Mouse (Mus musculus): ENCODE results near the gene Usp9x.

The Usp9x gene

DNA sequence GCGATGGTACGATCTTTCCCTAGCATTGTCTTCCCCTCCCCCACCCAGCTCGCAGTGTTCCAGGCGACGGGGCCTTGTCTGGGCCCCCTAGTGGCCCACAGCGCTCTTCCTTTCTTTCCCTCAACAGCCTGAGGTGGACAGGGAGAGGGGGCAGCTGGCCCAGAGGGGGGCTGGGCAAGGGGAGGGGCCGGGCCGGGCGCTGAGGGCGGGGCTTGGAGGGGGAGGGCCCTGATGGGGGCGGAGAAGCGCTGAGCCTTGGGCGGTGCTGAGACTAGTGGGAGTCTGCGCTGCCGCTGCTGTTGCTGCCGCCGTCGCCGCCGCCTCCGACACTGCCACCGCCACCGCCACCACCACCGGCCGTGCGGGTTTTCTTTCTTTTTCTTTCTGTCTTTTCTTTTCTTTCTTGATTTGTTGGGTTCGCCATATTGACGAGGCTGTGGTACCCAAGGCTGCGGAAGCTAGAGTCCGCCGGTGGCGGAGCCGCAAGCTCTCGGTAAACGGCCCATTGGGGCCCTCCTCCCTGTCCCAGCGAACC, at the start of gene Usp9x:
TSS of gene Usp9x (plus strand) at position 258 of the 535 bp plus-strand sequence.
- no peak for DNase-seq (ENCODE audit: low read depth, low spot score)

DNA sequence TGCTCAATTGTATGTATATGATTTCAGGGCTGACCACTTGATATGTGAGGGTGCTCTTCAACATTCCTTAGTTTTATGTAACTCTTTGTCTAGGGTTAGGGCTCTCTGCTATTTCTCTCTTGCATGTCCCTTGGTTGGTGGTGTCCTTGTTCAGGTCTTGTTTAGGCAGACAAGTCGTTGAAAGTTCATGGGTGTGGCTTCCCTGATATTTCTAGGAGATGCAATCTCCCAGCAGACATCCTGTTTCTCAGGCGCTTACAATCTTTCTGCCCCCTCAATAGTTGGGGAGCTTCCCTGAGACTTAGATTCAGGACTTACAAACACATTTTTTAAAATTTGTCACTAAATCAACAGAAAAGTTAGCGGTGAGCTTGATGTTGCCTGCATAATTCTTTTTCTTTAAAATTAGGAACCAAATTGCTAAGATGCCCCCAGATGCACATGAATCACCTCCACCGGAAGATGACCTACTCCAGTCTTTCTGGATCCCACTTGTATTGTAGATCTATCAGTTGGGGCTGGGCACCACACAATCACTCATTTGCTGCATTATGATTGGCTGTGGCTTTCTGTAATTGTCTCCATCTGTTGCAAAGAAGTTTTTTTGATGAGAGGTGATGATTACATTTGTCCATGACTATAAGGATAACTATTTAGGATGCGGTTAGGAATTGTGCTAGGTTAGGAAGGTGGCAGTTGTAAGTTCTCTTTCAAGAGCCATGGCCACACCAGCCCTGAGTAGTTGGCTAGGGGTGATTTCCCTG, 48.6 kb upstream of the Usp9x start:
- DNase-seq (ENCODE audit: low read depth, low spot score) = no peak

DNA sequence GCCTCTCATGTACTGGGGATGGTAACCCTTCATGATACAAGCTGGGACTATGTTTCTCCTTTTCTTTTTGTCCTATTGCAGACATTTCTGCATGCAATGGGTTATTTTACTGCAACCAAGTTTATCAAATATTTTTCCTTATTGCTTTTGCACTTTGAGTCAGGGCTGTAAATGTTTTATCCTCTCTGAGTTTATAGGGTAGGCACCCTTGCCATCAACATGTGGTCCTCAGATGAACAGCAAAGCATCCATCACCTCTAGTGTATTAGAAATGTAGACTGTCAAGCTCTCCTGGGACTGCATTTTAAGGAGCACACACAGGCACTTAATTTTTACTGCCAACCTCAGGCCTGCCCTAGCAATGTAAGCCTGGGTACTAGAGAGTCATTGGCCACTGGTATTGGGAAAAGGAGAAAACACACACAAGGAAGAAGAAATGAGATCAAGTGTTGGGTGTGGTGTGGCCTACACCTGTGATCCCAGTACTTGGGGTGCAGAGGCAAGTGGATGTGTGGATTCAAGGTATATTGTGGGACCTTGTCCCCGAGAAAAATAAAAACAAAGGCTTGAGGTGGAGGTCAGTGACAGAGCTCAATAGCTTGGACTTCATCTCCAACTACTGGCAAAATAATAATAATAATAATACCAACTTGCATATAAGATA, 46.6 kb upstream of the Usp9x start:
- no peak for DNase-seq (ENCODE audit: low read depth, low spot score)

DNA sequence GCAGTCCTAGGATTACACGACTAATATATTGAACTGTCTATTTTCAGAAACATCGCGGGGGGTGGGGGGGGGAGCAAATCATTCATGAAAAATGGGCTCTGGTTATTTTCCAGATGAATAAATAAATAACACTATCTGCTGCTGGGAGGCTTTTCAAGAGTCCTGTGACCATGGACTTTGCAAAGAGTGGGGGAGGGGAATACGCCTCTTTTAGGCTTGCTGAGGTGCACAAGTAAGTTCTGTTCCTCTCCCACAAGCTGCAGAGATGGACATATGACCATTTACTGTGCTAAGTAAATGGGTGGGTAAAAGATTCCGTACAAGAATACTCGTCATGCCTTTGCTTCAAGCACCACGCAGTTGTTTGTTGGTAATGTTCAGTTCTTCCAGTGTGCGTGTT, 46.0 kb upstream of the Usp9x start:
- no peak for DNase-seq (ENCODE audit: low read depth, low spot score)

DNA sequence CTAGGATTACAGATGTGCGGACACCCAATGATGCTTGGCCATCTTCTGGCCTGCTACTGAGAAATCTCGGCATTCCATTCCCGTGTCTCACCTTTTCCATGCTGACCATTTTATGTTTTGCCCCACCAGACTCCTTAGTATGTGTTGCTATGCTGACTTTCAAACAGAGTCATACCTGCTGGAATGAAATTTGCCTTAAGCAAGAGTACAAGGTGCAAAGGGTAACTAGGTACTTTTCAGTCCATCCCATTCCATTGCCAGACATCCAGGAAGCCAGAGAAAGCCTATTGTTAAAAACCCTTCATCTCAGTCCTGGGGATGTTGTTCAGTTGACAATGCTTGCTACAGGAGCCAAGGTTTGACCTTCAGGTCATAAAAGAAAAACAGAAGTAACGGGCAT, 43.1 kb upstream of the Usp9x start:
- no peak for DNase-seq (ENCODE audit: low read depth, low spot score)

DNA sequence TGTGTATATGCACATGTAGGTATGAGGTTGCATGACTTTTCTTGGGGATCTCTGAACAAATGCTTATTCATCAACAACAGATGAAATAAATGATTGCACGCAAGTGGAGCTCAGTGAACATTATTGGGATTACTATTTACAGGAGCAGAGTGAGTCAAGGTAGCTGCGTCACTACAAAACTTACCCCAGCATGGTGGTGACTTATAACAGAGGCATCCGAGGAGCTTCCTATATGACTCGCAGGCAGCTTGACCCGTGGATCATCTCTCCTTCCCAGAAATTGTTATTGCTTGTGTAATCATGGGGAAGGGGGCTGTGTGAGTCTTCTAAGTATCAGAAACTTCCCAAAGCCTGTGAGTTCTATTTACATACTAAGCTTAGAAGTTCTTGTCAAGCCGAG, 41.3 kb upstream of the Usp9x start:
- no peak for DNase-seq (ENCODE audit: low read depth, low spot score)

DNA sequence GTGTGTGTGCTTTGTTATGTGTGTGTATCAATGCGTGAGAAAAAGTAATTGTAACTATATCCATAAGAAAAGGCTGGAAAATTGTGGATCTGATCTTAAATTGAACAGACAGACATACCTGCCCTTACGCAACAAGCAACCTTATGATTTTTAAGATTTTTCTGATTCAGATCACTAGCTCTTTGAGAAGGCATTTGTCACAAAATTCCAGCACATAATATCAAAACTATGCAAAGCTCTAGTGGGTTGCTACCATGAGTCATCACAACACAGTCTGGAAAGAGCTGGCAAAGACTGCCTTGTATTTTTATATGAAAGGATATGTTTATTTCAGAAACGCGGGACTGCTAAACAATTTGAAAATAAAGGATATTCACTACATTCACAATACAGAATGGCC, 34.2 kb upstream of the Usp9x start:
- no peak for DNase-seq (ENCODE audit: low read depth, low spot score)

DNA sequence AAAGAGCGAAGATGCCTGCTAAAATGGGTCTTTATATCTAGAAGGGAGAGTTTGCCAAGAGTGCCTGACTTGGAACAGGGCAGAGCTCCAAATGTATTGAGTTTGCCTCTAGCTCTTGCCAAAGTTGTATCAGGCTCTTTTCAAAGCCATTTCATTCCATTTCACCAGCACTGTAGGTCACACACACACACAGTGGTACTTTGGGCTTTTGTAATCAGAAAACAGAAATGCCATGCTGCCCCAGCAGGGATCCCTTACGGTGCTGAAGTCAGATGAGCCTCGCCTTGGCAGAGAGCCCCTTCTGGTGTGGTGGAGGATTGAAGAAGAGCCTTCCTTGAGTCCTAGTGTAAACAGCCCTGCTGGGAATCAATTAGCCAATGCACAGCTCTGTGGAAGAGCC, 32.1 kb upstream of the Usp9x start:
- no peak for DNase-seq (ENCODE audit: low read depth, low spot score)

DNA sequence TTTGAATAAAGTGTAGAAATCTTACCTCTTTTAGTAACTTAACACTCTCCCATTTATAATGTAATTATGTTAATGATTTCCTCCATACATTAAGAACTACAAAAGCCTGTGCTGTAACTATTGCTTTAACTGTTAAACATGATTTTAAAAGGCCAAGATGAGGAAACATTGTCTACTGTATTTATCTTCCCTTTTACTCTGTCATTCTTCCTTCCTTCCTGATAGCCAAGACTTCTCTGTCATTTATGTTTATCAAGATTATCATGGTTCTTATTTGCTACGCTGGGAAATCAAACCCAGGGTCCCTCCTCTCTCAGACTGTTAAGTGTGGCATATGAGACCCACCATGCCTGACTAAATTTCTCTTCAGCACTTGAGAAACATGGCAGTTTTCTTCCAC, 30.9 kb upstream of the Usp9x start:
- DNase-seq (ENCODE audit: low read depth, low spot score) = no peak

DNA sequence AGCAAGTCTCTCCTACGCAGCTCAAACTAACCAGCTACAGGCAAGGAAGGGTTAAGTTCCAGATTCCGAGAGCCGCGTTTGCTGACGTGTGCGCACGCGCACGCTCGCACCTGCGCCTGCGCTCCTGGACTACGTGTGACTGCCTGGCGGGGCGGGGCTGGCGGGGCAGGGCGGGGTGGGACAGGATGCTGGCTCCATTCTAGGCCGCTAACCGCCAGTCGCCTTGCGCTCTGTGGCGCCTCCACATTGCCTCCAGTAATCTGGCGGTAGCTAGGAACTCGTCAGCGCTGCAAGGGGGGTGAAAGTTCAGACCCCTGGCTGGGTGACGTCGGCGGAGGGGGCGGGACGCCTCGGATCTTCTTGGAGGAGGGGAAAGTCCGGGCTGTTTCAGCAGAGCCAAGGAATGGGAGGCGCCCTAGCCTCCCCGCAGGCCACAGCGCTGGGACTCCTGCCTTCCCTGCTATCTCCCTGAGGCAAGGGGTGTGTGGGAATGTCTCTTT, 29.6 kb upstream of the Usp9x start:
- DNase-seq (ENCODE audit: low read depth, low spot score) = peak; percentile 82

DNA sequence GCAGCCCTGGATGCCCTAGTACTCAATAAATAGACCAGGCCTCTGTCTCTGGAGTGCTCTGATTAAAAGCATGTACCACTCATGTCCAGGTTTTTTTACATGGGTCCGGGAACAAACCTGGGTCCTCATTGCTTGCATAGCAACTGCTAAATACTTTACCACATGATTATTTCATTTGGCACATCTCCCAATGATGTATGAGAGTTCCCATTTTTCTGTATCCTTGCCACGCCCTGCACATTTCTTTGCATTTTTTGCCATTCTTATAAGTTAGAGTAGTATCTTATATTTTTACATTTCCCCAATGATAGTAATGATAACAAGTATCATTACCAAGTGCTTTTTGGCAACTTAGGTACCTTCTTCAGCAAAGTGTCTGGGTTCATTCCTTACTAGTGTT, 27.5 kb upstream of the Usp9x start:
- no peak for DNase-seq (ENCODE audit: low read depth, low spot score)

DNA sequence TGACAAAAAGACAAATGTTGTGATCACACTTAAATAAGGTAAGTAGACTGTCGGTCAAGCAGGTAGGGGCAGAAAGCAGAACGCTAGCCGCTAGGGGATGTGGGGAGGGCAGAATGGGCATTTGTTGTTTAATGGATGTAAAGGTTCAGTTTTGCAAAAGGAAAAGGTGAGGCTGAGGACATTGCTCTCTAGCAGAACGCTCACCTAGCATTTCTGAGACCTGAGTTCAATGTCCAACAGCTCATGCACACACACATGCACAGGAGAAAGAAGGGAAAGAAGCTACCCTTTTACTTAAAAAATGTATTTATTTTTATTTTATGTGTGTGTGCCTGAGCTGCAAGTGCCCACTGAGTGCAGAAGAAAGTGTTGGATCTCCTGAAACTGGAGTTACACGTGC, 26.6 kb upstream of the Usp9x start:
- no peak for DNase-seq (ENCODE audit: low read depth, low spot score)

DNA sequence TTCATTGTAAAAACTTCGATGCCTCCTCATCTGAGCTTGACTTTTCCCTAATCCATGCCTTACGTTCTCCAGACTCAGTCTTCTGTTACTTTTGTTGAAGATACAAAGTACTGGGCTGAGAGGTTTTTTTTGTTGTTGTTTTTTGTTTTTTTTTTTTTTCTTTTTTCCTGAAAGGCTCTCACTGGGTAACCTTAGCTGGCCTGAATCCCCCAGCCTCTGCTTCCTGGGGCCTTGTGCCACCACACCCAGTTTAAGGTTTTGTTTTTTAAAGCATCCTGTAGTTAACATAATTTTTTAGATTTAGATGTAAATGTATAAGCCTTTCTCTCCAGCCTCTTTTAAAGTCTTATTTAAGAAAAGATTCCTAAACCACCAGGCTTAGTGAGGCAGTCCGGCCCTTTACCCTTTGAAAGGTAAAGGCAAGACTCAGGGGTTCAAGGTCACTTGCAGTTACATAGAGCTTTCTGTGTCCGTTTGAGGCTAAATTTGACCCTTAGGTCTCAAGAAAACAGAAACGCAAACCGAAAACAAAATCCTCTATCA, 24.3 kb upstream of the Usp9x start:
- no peak for DNase-seq (ENCODE audit: low read depth, low spot score)

DNA sequence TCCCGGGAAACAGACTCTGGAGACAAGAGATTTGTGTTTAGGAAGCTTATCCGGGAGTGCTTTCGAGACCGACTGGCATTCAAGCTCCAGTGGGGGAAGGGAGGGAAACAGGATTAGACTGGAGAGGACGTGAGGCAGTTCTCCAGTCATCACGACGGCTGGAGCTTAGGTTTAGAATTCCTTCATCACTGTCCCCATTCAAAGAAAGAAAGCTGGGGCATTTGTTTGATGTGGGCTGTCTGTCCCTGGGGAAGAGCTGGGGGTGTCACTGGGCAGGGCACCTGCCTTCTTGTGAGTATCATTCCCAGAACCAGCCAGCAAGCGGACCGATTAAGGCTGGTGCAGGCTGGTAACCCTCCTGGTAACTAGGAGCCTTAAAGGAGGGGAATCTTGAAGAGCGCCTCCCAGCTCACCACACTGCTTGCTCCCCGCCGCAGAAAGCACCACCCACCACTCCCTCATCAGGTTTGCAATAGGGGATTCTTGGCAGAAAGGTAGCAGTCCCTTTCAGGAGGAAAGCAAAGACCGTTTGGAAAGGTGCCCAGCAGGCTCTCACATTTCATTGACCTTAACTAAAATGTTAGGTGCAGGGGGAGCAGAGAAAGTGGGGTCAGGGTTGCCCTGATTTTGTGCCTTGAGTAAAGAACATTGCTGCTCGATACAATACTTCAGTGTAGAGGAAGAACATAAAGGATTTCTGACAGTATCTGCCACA, 23.5 kb upstream of the Usp9x start:
- DNase-seq (ENCODE audit: low read depth, low spot score) = no peak

DNA sequence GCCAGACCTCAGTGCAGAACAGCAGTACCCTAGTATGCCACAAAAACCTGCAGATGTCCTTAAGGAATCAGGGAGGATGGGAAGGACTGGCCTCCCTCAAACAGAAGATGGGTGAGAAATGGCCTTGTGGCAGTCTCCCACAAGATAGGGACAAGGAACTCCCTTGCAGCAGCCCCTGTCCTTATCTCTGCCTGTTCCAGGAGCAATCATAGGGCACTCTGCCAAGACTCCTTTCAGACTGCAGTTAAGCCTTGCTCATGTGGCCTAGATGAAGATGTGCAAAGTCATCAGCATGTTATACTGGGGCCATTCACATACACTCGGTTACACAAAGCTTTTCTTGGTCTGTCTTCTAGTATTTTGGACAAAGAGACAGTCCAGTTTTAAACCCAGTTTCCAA, 16.7 kb upstream of the Usp9x start:
- DNase-seq (ENCODE audit: low read depth, low spot score) = no peak

DNA sequence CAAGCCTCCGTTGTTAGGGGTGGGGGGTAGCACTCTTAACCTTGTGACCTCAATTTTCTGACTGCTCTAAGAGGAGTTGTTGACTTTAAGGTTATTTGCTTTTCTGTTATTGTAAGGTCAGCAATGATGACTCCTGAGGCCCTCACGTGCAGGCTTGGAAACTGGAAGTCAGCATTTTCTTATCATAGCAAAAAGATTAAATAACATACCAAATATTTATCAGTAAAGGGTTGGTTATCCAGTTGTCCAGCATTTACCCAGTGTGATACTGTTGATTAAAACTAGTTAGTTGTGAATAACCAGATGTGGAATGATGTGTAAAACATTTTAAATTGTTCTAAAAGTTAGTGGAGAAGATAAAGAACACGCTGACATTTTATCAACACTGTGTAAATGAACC, 9.3 kb upstream of the Usp9x start:
- no peak for DNase-seq (ENCODE audit: low read depth, low spot score)

DNA sequence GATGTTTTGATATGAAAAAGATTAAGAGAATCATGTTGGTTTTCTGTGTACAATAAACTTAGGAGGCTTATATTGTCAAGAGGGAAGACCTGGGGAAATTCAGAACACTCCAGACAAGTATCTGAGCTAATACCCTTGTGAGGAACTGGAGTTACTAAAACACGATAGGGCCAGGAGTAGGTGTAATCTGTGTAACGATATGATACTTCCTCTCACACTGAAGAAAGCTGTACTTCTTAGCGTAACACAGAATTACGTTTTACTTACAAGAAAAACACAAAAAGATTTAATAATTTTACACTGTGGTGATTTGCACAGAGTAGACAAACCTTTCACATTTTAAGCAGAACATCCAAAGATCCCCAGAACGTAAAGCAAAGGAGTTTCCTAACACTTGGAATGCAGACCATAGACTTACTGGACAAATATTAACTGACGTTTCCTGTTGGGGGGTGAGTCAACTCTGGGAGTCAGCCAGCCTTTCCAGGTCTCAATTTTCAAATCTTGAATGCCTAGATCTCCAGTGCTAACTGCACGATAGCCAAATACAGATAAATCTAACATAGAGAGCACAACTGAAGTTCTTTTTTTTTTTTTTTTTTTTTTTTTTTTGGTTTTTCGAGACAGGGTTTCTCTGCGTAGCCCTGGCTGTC, 6.9 kb upstream of the Usp9x start:
- no peak for DNase-seq (ENCODE audit: low read depth, low spot score)

DNA sequence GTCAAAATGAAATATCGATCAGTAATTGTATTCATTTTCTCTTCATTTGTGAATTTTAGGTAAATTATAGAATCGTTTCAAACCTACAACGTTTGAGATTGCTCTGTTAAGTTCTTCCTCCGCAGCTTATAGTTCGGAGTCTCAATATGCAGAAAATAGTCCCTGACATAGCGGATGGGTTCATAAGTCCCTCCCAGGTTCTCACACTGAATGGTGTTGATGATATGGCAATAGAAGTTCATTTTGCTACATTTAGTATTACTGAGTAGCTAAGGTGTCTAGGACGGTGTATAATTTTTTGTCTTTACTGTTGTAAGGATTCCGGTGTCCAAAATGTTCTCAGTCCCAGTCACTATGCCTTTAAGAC, 1.1 kb upstream of the Usp9x start:
- DNase-seq (ENCODE audit: low read depth, low spot score) = no peak

DNA sequence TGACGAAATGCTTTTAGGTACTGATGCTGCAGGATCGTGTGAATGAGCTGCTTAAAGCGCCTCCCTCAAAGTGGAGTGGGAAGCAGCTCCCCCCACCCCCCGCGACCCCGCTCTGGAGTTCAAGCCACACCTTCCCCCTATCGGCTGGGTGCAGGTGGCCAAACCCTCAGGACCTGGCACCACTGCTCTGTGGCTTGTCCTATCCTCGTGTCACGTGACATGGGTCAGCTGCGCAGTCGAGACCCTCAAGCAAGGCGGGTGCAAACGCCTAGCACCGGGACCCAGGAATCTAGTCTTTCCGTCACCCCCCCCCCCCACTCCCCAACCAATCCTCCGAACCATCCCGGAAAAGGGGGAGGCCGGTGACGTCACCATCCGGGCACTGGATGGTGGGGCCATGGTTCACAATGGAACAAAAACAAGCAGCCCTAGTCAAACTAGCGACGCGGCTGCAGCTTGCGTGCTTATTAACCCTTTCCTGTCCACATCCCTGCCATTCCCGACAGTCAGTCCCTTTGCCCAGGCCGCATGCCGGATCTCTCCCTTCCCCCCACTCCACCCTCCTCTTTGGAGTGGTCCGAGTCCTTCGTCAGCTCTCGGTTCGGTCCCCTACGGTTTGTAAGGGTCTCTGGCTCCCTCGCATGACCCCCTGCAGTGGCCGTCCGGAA, 591 bp upstream of the Usp9x start:
- peak; percentile 93 for DNase-seq (ENCODE audit: low read depth, low spot score)

DNA sequence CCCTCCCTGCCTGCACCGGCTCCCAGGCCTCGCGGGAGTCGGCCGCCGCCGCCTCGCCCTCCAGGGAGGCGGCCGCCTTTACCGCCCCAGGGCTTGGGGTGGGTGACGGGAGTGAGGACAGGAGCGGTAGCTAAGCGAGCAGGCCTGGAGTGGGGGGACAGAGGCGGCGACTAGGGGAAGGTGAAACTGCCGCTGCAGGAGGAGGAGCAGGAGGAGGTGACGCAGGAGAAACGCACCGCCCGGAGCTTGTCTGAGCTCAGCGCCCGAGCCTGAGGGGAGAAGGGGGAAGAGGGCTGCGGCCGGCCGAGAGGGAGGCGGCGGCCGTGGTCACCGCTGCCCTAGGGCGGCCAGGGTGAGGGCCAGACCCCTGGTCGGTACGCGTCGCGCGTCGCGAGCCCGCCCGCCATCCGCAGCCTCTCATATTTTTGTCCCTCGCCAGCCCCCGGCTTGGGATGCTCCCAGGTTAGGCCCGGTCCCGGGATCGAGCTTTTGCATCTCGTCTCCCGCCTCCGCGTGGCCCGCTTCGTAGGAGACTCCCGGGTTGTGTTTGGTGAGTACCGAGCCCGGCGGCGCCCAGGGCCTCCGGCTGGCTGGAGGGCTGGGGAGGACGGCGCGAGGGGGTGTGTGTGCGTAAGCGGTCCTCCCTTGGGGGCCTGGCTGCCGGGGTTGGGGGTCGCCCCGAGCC, 620 bp downstream of the Usp9x start:
- peak; percentile 26 for DNase-seq (ENCODE audit: low read depth, low spot score)

All from brain, embryonic 18.5 days (tissue).